Mouse (Mus musculus): ENCODE data around the gene Onecut1. TPM values are rescaled to one million over a fixed set of nuclear protein-coding genes. Genes with fewer than 3 reads are reported as not detected.
A peak's percentile ranks its signal among the peaks of the same experiment; 100 is the strongest.

Gene Onecut1
- polyA plus RNA-seq, 1 experiment from 2014 or later = 6.1 TPM

DNA sequence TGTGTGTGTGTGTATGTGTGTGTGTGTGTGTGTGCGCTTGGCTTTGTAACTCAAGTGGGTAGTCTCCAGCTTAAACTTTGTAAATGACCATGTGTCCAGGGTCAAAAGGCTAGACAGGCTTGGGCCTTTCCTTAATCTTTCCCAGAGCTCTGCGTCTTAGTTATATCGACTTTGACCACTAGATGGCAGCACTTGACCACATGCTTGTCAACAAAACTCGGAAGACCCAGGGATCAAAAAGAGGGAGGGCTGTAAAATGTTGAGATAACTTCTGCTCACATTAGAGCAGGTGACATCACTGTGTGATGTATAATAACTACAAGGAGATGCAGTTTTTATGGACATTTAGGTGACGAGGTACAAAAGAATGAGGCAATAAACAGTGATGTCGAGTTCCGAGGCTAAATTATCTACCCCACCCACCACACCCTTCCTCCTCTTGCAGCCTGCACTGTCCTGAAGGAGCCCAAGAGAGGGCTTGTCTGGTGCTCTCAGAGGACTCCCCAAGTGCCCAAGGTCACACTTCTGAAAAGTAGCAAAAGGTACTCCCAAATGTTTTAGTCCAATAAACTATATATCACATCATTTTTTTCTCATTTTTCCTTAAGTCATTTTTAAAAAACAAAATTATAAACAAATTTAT, 43.3 kb downstream of the Onecut1 start:
- no peaks in the 10 kb centered on the region for H3K4me1 ChIP-seq (replicated peaks; ENCODE audit: control insufficient read depth, insufficient read depth, low read length)
- H3K4me3 ChIP-seq (replicated peaks; ENCODE audit: low read length) = no peak overlapping the region
- H3K27ac ChIP-seq = no peak overlapping the region
- no peaks in the 10 kb centered on the region for H3K27me3 ChIP-seq (ENCODE audit: control insufficient read depth, insufficient read depth, low read length)
- no peak overlapping the region for H3K4me2 ChIP-seq (replicated peaks)
- H3K9me3 ChIP-seq (ENCODE audit: control insufficient read depth, low read length) = no peaks in the 10 kb centered on the region
- WGBS = 12% methylated on average over 7 of the region's 7 CpGs
- DNase-seq (ENCODE audit: low spot score) = peak; percentile 90
- no peak overlapping the region for H3K9ac ChIP-seq
- no peaks in the 10 kb centered on the region for H3K36me3 ChIP-seq (replicated peaks; ENCODE audit: control insufficient read depth, insufficient read depth)
- peak; percentile 62; the same call in 1 of the 2 replicates for ATAC-seq (ENCODE audit: low FRiP score)

DNA sequence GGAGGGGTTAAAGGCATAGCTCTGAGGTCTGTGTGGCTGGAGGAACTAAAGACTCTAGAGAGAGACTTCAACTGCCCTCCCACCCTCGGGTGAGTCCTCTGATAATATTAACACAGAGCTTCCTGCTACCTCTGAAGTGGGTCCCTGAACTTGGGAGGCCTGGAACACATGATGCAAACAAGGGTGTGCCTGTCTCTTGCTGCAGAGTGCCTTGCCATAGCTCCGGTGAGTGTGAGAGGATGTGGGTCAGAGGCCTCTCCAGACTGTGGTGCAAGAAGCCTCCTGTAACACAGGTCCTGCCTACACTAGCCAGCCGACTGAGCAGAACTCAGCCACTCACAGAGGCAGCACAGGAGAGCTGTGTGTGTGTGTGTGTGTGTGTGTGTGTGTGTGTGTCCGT, 45.2 kb downstream of the Onecut1 start:
- no peaks in the 10 kb centered on the region for H3K27me3 ChIP-seq (ENCODE audit: control insufficient read depth, insufficient read depth, low read length)
- H3K4me3 ChIP-seq (replicated peaks; ENCODE audit: low read length) = no peak overlapping the region
- WGBS = 71% methylated on average over 4 of the region's 4 CpGs
- H3K4me1 ChIP-seq (replicated peaks; ENCODE audit: control insufficient read depth, insufficient read depth, low read length) = no peaks in the 10 kb centered on the region
- H3K36me3 ChIP-seq (replicated peaks; ENCODE audit: control insufficient read depth, insufficient read depth) = no peaks in the 10 kb centered on the region
- H3K4me2 ChIP-seq (replicated peaks) = no peak overlapping the region
- H3K27ac ChIP-seq = no peak overlapping the region
- no peaks in the 10 kb centered on the region for H3K9me3 ChIP-seq (ENCODE audit: control insufficient read depth, low read length)
- H3K9ac ChIP-seq = no peak overlapping the region
- ATAC-seq (ENCODE audit: low FRiP score) (no peak), DNase-seq (ENCODE audit: low spot score) (no peak)

DNA sequence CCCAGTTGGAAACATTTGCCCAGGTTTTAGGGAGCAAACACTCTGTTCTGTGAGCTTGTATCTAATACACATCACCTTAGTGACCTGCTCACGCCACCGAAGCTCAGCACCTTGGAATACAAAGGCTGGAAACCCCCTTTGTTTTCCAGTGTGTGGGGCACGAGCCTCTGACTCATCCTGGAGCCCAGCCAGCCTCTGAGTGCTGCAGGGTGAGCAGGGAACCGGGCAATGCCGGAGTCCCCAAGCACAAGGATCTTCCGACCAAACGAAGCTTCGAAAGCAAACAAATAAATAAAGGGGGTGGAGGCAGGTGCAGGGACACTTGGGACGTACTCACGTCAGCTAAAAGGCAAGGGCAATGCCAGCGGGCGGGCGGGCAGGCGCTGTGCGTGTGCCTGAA, 47.5 kb downstream of the Onecut1 start:
- WGBS = 71% methylated on average over 15 of the region's 15 CpGs
- DNase-seq (ENCODE audit: low spot score) = no peak

GRCm38 (mm10) chr9:74910226-74910759, 48.6 kb downstream of the Onecut1 start:
- 87% methylated on average over 6 of the region's 6 CpGs for WGBS

More for the DNA sequence above, 47.5 kb downstream of the Onecut1 start:
- no peak for ATAC-seq (ENCODE audit: low FRiP score)
- Histone ChIP-seq H3K4me1 (replicated peaks; ENCODE audit: control insufficient read depth, insufficient read depth, low read length) (no peaks in the 10 kb centered on the region), H3K9ac (no peak overlapping the region), H3K27ac (no peak overlapping the region), H3K4me3 (replicated peaks; ENCODE audit: low read length) (no peak overlapping the region), H3K9me3 (ENCODE audit: control insufficient read depth, low read length) (no peaks in the 10 kb centered on the region), H3K4me2 (replicated peaks) (no peak overlapping the region), H3K36me3 (replicated peaks; ENCODE audit: control insufficient read depth, insufficient read depth) (no peaks in the 10 kb centered on the region), H3K27me3 (ENCODE audit: control insufficient read depth, insufficient read depth, low read length) (no peaks in the 10 kb centered on the region)

GRCm38 (mm10) chr9:74911430-74911829, 49.7 kb downstream of the Onecut1 start:
- H3K4me2 ChIP-seq (replicated peaks) = no peak overlapping the region
- no peaks in the 10 kb centered on the region for H3K27me3 ChIP-seq (ENCODE audit: control insufficient read depth, insufficient read depth, low read length)
- 79% methylated on average over 4 of the region's 4 CpGs for WGBS
- H3K4me1 ChIP-seq (replicated peaks; ENCODE audit: control insufficient read depth, insufficient read depth, low read length) = no peaks in the 10 kb centered on the region
- no peaks in the 10 kb centered on the region for H3K36me3 ChIP-seq (replicated peaks; ENCODE audit: control insufficient read depth, insufficient read depth)
- ATAC-seq (ENCODE audit: low FRiP score) = no peak
- H3K4me3 ChIP-seq (replicated peaks; ENCODE audit: low read length) = no peak overlapping the region
- no peaks in the 10 kb centered on the region for H3K9me3 ChIP-seq (ENCODE audit: control insufficient read depth, low read length)
- DNase-seq (ENCODE audit: low spot score) = no peak
- no peak overlapping the region for H3K27ac ChIP-seq
- no peak overlapping the region for H3K9ac ChIP-seq

More at GRCm38 (mm10) chr9:74910226-74910759, 48.6 kb downstream of the Onecut1 start:
- Histone ChIP-seq H3K4me2 (replicated peaks) (no peak overlapping the region), H3K4me3 (replicated peaks; ENCODE audit: low read length) (no peak overlapping the region), H3K36me3 (replicated peaks; ENCODE audit: control insufficient read depth, insufficient read depth) (no peaks in the 10 kb centered on the region), H3K27me3 (ENCODE audit: control insufficient read depth, insufficient read depth, low read length) (no peaks in the 10 kb centered on the region), H3K9ac (no peak overlapping the region), H3K4me1 (replicated peaks; ENCODE audit: control insufficient read depth, insufficient read depth, low read length) (no peaks in the 10 kb centered on the region), H3K27ac (no peak overlapping the region), H3K9me3 (ENCODE audit: control insufficient read depth, low read length) (no peaks in the 10 kb centered on the region)
- ATAC-seq (ENCODE audit: low FRiP score) (no peak), DNase-seq (ENCODE audit: low spot score) (no peak)

DNA sequence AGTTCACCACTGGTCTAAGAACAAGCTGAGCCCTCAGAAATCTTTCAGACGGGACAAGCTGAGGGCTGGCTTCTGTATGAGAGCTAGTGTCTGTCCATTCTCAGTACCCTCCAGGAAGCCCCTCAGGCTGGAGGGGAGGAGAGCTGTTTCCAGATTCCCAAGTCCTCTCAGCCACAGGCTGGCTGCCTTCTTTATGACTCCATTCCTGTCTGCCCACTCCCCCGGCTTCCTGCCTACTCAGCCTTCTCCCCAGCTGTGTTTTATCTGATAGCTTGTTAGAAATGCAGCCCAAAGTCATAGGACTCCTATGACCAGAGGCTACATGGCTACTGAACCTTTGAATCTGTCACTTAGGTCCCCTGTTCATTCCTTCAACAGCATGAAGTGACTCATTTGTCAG, 50.2 kb downstream of the Onecut1 start:
- Histone ChIP-seq H3K9me3 (ENCODE audit: control insufficient read depth, low read length) (no peaks in the 10 kb centered on the region), H3K27ac (no peak overlapping the region), H3K36me3 (replicated peaks; ENCODE audit: control insufficient read depth, insufficient read depth) (no peaks in the 10 kb centered on the region), H3K9ac (no peak overlapping the region), H3K27me3 (ENCODE audit: control insufficient read depth, insufficient read depth, low read length) (no peaks in the 10 kb centered on the region), H3K4me3 (replicated peaks; ENCODE audit: low read length) (no peak overlapping the region), H3K4me1 (replicated peaks; ENCODE audit: control insufficient read depth, insufficient read depth, low read length) (no peaks in the 10 kb centered on the region), H3K4me2 (replicated peaks) (no peak overlapping the region)
- DNase-seq (ENCODE audit: low spot score) (no peak), ATAC-seq (ENCODE audit: low FRiP score) (no peak)
- 66% methylated on average over 2 of the region's 2 CpGs for WGBS

GRCm38 (mm10) chr9:74912619-74913376, 51.1 kb downstream of the Onecut1 start:
- no peaks in the 10 kb centered on the region for H3K4me1 ChIP-seq (replicated peaks; ENCODE audit: control insufficient read depth, insufficient read depth, low read length)
- no peaks in the 10 kb centered on the region for H3K36me3 ChIP-seq (replicated peaks; ENCODE audit: control insufficient read depth, insufficient read depth)
- DNase-seq (ENCODE audit: low spot score) (no peak), ATAC-seq (ENCODE audit: low FRiP score) (no peak)
- peaks cover 4% of the 10 kb centered on the region; the same call in 1 of the 2 replicates for H3K9me3 ChIP-seq (ENCODE audit: control insufficient read depth, low read length)
- no peak overlapping the region for H3K4me3 ChIP-seq (replicated peaks; ENCODE audit: low read length)
- H3K27me3 ChIP-seq (ENCODE audit: control insufficient read depth, insufficient read depth, low read length) = no peaks in the 10 kb centered on the region
- 66% methylated on average over 19 of the region's 19 CpGs for WGBS
- H3K4me2 ChIP-seq (replicated peaks) = no peak overlapping the region
- H3K27ac ChIP-seq = no peak overlapping the region
- no peak overlapping the region for H3K9ac ChIP-seq

DNA sequence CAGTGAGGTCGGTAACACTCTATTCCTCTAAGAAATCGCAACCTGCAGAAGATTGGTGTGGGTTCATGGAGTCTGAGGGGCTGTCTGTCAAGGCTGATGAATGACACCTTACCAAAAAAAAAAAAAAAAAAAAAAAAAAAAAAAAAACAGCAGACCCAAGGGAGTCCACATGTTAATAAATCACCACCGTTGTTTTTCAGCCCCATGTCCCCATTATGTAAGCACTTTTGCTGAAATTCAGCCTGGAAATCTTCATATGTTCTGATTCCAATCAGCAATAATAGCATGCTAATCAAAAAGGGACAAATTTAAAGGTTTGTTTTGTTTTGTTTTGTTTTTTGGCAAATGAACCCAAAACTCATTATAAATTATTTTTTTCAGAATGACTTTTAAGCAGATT, 53.9 kb downstream of the Onecut1 start:
- Histone ChIP-seq H3K4me3 (replicated peaks; ENCODE audit: low read length) (no peak overlapping the region), H3K36me3 (replicated peaks; ENCODE audit: control insufficient read depth, insufficient read depth) (no peaks in the 10 kb centered on the region), H3K27me3 (ENCODE audit: control insufficient read depth, insufficient read depth, low read length) (no peaks in the 10 kb centered on the region), H3K4me2 (replicated peaks) (no peak overlapping the region), H3K9me3 (ENCODE audit: control insufficient read depth, low read length) (peaks cover 4% of the 10 kb centered on the region; the same call in 1 of the 2 replicates), H3K4me1 (replicated peaks; ENCODE audit: control insufficient read depth, insufficient read depth, low read length) (no peaks in the 10 kb centered on the region), H3K27ac (no peak overlapping the region), H3K9ac (no peak overlapping the region)
- DNase-seq (ENCODE audit: low spot score) (no peak), ATAC-seq (ENCODE audit: low FRiP score) (no peak)
- 76% methylated on average over 3 of the region's 3 CpGs for WGBS

GRCm38 (mm10) chr9:74920450-74920849, 58.7 kb downstream of the Onecut1 start:
- Histone ChIP-seq H3K4me1 (replicated peaks; ENCODE audit: control insufficient read depth, insufficient read depth, low read length) (0 out of 2 replicates have a peak, but pooled peaks cover under 1% of the 10 kb centered on the region), H3K9me3 (ENCODE audit: control insufficient read depth, low read length) (peaks cover 4% of the 10 kb centered on the region; the same call in 1 of the 2 replicates)

More at GRCm38 (mm10) chr9:74920450-74920849, 58.7 kb downstream of the Onecut1 start:
- Histone ChIP-seq H3K4me3 (replicated peaks; ENCODE audit: low read length) (no peak overlapping the region), H3K9ac (no peak overlapping the region), H3K4me2 (replicated peaks) (no peak overlapping the region), H3K36me3 (replicated peaks; ENCODE audit: control insufficient read depth, insufficient read depth) (no peaks in the 10 kb centered on the region), H3K27ac (no peak overlapping the region), H3K27me3 (ENCODE audit: control insufficient read depth, insufficient read depth, low read length) (no peaks in the 10 kb centered on the region)
- WGBS = 95% methylated on average over 12 of the region's 12 CpGs
- ATAC-seq (ENCODE audit: low FRiP score) = no peak
- no peak for DNase-seq (ENCODE audit: low spot score)

All from hindbrain, embryonic 14.5 days (tissue).